Mouse (Mus musculus): ENCODE measurements at regions not wholly inside any gene's neighbourhood (a gene's known extent, or its start where the extent isn't known, plus 50 kb on each side); places are given as distances from the start of the nearest gene placed in this dataset.
A peak's percentile ranks its signal among the peaks of the same experiment; 100 is the strongest.
"Not testable (repeated sequence)": the region's sequence is repeated elsewhere in the genome, so short reads cannot be mapped to it uniquely, and the experiment has no call there.

DNA sequence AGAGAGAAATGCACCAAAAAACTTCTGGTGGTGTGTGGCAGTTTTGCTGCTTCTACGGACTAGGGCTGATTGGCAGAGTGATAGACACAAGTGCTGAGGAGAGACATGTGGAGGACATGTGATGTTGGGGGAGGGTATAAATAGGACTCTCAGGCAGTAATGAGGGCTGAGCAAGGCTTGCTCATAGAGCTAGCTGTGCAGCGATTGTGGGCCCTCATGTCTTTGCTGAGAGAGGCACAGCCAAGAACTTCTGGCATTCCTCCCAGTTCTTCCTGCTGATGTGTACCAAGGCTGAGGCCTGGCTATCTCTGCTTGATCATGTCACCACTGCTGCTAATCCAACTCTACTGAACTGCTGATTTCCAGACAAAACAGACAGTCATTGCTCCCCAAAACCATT lies 71.4 kb upstream of the Tmem17 start:
- Histone ChIP-seq H3K4me1 (ENCODE audit: control insufficient read depth, insufficient read depth, low read length) (peaks cover 18% of the 10 kb centered on the region), H3K4me3 (ENCODE audit: insufficient read depth, low read depth, low read length) (no peak overlapping the region), H3K9ac (ENCODE audit: low read depth, low read length) (no peak overlapping the region), H3K79me2 (ENCODE audit: control insufficient read depth, insufficient read depth, low read length) (no peaks in the 10 kb centered on the region), H3K27ac (replicated peaks; ENCODE audit: insufficient read depth, low read depth, low read length) (peak overlapping the region; percentile 56), H3K27me3 (ENCODE audit: control insufficient read depth, insufficient read depth, low read length) (no peaks in the 10 kb centered on the region), H3K36me3 (ENCODE audit: control insufficient read depth, insufficient read depth, low read length) (no peaks in the 10 kb centered on the region)
- peak; percentile 96 for DNase-seq (ENCODE audit: extremely low read depth, low read depth, low spot score)
- 10% methylated on average over 2 of the region's 2 CpGs for WGBS
- TF ChIP-seq POLR2A (IDR thresholded peaks at IDR 0.05; ENCODE audit: extremely low read depth, insufficient read depth, low read length) (no peak), CTCF (IDR thresholded peaks at IDR 0.05; ENCODE audit: low read depth, low read length) (no peak)

- no peaks in the 10 kb centered on the region for H3K79me2 ChIP-seq (ENCODE audit: control insufficient read depth, insufficient read depth, low read length)
- no peak overlapping the region for H3K4me3 ChIP-seq (ENCODE audit: insufficient read depth, low read depth, low read length)
- TF ChIP-seq CTCF (IDR thresholded peaks at IDR 0.05; ENCODE audit: low read depth, low read length): no peak
- TF ChIP-seq POLR2A (IDR thresholded peaks at IDR 0.05; ENCODE audit: extremely low read depth, insufficient read depth, low read length): no peak
- no peaks in the 10 kb centered on the region for H3K27me3 ChIP-seq (ENCODE audit: control insufficient read depth, insufficient read depth, low read length)
- no peaks in the 10 kb centered on the region; the same call in 1 of the 2 replicates for H3K4me1 ChIP-seq (ENCODE audit: control insufficient read depth, insufficient read depth, low read length)
- H3K27ac ChIP-seq (replicated peaks; ENCODE audit: insufficient read depth, low read depth, low read length): no peak overlapping the region
- H3K36me3 ChIP-seq (ENCODE audit: control insufficient read depth, insufficient read depth, low read length): no peaks in the 10 kb centered on the region
- DNase-seq (ENCODE audit: extremely low read depth, low read depth, low spot score): no peak
- no peak overlapping the region for H3K9ac ChIP-seq (ENCODE audit: low read depth, low read length)
Measured at GRCm38 (mm10) chr11:22453161-22453560, 58.7 kb upstream of the Tmem17 start.

DNA sequence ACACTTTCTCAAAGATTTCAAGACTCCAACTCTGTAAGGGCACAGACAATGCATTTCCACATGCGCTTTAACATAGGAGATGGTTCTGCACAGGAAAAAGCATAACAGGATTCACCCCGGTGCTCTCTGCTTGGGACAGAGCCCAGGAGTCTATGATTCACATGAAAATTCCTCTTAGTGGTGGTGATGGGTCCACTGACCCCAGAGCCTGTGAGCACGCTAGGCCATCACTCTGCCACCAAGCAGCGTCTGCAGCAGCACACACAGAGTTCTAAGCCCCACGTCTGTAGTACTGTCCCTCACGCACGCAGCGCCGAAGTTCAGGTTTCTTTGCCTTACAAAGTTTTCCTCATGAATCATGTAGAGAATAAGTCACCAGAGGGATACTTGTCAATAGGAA lies 55.6 kb upstream of the Tmem17 start:
- Histone ChIP-seq H3K9ac (ENCODE audit: low read depth, low read length) (no peak overlapping the region), H3K27ac (replicated peaks; ENCODE audit: insufficient read depth, low read depth, low read length) (no peak overlapping the region), H3K27me3 (ENCODE audit: control insufficient read depth, insufficient read depth, low read length) (no peaks in the 10 kb centered on the region), H3K4me1 (ENCODE audit: control insufficient read depth, insufficient read depth, low read length) (no peaks in the 10 kb centered on the region; the same call in 1 of the 2 replicates), H3K4me3 (ENCODE audit: insufficient read depth, low read depth, low read length) (no peak overlapping the region), H3K79me2 (ENCODE audit: control insufficient read depth, insufficient read depth, low read length) (no peaks in the 10 kb centered on the region), H3K36me3 (ENCODE audit: control insufficient read depth, insufficient read depth, low read length) (no peaks in the 10 kb centered on the region)
- no peak for TF ChIP-seq CTCF (IDR thresholded peaks at IDR 0.05; ENCODE audit: low read depth, low read length)
- no peak for TF ChIP-seq POLR2A (IDR thresholded peaks at IDR 0.05; ENCODE audit: extremely low read depth, insufficient read depth, low read length)
- no peak for DNase-seq (ENCODE audit: extremely low read depth, low read depth, low spot score)
- WGBS: 95% methylated on average over 9 of the region's 9 CpGs

DNA sequence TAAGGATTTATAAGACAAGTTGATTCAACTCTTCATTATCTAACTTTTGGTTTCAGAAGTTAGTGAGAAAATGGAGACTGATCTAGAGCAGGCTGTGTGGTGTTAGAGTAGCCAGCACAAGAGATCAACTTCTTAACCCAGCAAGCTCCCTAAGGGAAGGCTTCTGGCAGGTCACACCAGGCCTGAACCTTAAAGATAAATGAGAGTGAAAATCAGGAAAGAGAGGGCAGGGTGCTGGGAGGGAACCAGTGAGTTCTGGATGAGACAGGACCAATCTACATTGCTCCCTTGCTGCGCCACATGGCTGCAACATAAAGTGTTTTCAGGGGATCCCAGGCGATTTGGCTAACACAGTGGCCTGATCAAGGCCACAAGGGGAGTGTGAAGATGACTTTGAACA lies 54.7 kb upstream of the Tmem17 start:
- no peaks in the 10 kb centered on the region for H3K36me3 ChIP-seq (ENCODE audit: control insufficient read depth, insufficient read depth, low read length)
- no peaks in the 10 kb centered on the region for H3K79me2 ChIP-seq (ENCODE audit: control insufficient read depth, insufficient read depth, low read length)
- no peak for DNase-seq (ENCODE audit: extremely low read depth, low read depth, low spot score)
- WGBS: 86% methylated on average over 2 of the region's 2 CpGs
- no peak overlapping the region for H3K9ac ChIP-seq (ENCODE audit: low read depth, low read length)
- no peaks in the 10 kb centered on the region for H3K27me3 ChIP-seq (ENCODE audit: control insufficient read depth, insufficient read depth, low read length)
- no peak overlapping the region for H3K27ac ChIP-seq (replicated peaks; ENCODE audit: insufficient read depth, low read depth, low read length)
- TF ChIP-seq POLR2A (IDR thresholded peaks at IDR 0.05; ENCODE audit: extremely low read depth, insufficient read depth, low read length) (no peak), CTCF (IDR thresholded peaks at IDR 0.05; ENCODE audit: low read depth, low read length) (no peak)
- H3K4me3 ChIP-seq (ENCODE audit: insufficient read depth, low read depth, low read length): no peak overlapping the region
- no peaks in the 10 kb centered on the region for H3K4me1 ChIP-seq (ENCODE audit: control insufficient read depth, insufficient read depth, low read length)

- Histone ChIP-seq H3K4me3 (ENCODE audit: insufficient read depth, low read depth, low read length) (no peak overlapping the region), H3K4me1 (ENCODE audit: control insufficient read depth, insufficient read depth, low read length) (no peaks in the 10 kb centered on the region), H3K79me2 (ENCODE audit: control insufficient read depth, insufficient read depth, low read length) (no peaks in the 10 kb centered on the region), H3K27ac (replicated peaks; ENCODE audit: insufficient read depth, low read depth, low read length) (no peak overlapping the region), H3K27me3 (ENCODE audit: control insufficient read depth, insufficient read depth, low read length) (no peaks in the 10 kb centered on the region), H3K9ac (ENCODE audit: low read depth, low read length) (no peak overlapping the region), H3K36me3 (ENCODE audit: control insufficient read depth, insufficient read depth, low read length) (no peaks in the 10 kb centered on the region)
- DNase-seq (ENCODE audit: extremely low read depth, low read depth, low spot score): no peak
- TF ChIP-seq CTCF (IDR thresholded peaks at IDR 0.05; ENCODE audit: low read depth, low read length) (no peak), POLR2A (IDR thresholded peaks at IDR 0.05; ENCODE audit: extremely low read depth, insufficient read depth, low read length) (no peak)
- WGBS: 87% methylated on average over 5 of the region's 5 CpGs
Measured at GRCm38 (mm10) chr11:22458951-22459703, 52.8 kb upstream of the Tmem17 start.

DNA sequence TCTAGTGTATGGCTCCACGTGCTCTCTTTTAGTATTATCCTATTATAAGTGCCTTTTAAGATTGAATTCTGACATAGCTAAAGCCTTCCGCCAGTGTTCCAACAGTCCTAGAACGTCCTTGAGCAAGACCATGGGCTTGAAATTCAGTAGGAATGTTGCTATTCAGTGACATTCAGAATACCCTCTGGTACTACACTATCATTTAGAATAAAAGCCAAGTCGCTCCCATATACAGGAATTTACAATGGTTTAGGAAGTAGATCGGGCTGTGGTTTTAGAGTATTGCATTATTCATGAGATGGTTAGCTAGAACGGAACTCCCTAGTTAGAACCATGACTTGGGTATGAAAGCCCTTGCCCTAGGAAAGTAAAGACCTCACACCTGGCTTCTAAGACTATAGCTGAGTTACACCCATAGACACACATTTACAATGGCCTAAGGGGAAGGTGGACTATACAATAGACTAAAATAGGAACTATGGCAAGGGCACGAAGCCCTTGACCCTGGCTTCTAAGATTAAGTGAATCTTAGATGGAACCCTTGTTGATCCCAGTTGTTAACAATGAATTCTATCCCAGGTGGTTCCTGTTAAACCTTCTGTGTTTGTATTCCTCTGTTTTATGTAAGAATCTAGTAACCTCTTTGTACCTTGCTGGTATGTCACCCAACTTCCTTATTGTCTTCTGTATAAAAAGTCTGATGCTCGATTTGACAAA lies 50.7 kb upstream of the Tmem17 start:
- DNase-seq (ENCODE audit: extremely low read depth, low read depth, low spot score); H3K4me1 ChIP-seq (ENCODE audit: control insufficient read depth, insufficient read depth, low read length); H3K27ac ChIP-seq (replicated peaks; ENCODE audit: insufficient read depth, low read depth, low read length); H3K79me2 ChIP-seq (ENCODE audit: control insufficient read depth, insufficient read depth, low read length); H3K36me3 ChIP-seq (ENCODE audit: control insufficient read depth, insufficient read depth, low read length); H3K4me3 ChIP-seq (ENCODE audit: insufficient read depth, low read depth, low read length); H3K27me3 ChIP-seq (ENCODE audit: control insufficient read depth, insufficient read depth, low read length); H3K9ac ChIP-seq (ENCODE audit: low read depth, low read length): not testable (repeated sequence)
- 92% methylated on average over 8 of the region's 8 CpGs for WGBS

All from liver, adult 2 months (tissue).